7 mouse cellular contexts compared by ENCODE assay signal in the genomic region with DNA sequence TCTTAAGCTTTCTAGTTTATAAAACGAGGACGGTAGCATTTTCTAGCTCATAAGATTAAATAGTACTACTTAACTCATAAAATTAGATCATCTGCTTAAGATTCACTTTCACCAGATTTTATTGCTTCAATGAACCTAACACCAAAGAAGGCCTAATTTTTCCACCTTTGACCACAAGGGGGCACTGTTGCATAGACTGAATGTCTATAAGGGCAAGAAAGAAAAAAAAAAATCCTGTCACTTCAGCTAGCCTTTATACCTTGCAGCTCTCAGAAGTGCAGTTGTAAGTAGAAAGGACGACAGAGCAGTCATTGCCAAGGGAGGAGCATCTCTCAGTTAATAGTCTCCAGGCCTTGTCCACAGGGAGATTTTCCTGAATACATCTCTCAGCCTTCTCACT.
DNase-seq lines count a peak whose midpoint lies in the region; ATAC-seq and TF ChIP-seq lines count a peak whose summit lies in the region.

No protein-coding gene starts in this region.

- ATAC-seq in forebrain, postnatal 0 days: peak; percentile 53; the same call in 1 of the 2 replicates

- H3K36me3 ChIP-seq in forebrain, postnatal 0 days (ENCODE audit: insufficient read depth): no peaks in the 10 kb centered on the region

- DNase-seq in urinary bladder, postnatal 10 days (ENCODE audit: low spot score): peak; percentile 14
- DNase-seq in urinary bladder, adult 2 months (ENCODE audit: low spot score): no peak
- DNase-seq in c-Kit-negative CD71-positive TER-119-positive erythroid progenitor cells, embryonic 14.5 days (ENCODE audit: low read depth, low spot score): peak; percentile 41
- peak; percentile 91 for DNase-seq in forebrain, postnatal 0 days
- DNase-seq in layer of hippocampus, adult 9-11 months: peak; percentile 48
- DNase-seq in lung, postnatal 36 days: peak; percentile 81
- peak; percentile 40 for DNase-seq in right cerebral cortex, postnatal 25 days

- no peaks in the 10 kb centered on the region for H3K9me3 ChIP-seq in forebrain, postnatal 0 days (ENCODE audit: low read length)

- no peaks in the 10 kb centered on the region for H3K4me1 ChIP-seq in forebrain, postnatal 0 days (ENCODE audit: insufficient read depth)

- H3K4me3 ChIP-seq in forebrain, postnatal 0 days (ENCODE audit: low read depth, low read length): no peak overlapping the region

- H3K9ac ChIP-seq in forebrain, postnatal 0 days: no peak overlapping the region

- H3K27me3 ChIP-seq in forebrain, postnatal 0 days (ENCODE audit: insufficient read depth, low read length): no peaks in the 10 kb centered on the region

- H3K27ac ChIP-seq in forebrain, postnatal 0 days (ENCODE audit: low read depth, low read length): no peak overlapping the region

- no peak overlapping the region for H3K4me2 ChIP-seq in forebrain, postnatal 0 days (ENCODE audit: low read depth)

- TF ChIP-seq CTCF in forebrain, postnatal 0 days (IDR thresholded peaks at IDR 0.05; ENCODE audit: low read depth): peak; percentile 81

- WGBS in forebrain, postnatal 0 days: 13% methylated on average over 3 of the region's 3 CpGs
